Mouse (Mus musculus) olfactory bulb, adult 2 months (tissue): ENCODE measurements around the gene Crp. TPM values are rescaled to one million over a fixed set of nuclear protein-coding genes. Genes with fewer than 3 reads are reported as not detected.

Experiments used
- H3K27ac ChIP-seq: fragments of 200-500 bp; 2 replicates; pipeline ENCODE4 v1.5.1; 2012; ENCODE audit warnings: low read depth, low read length; ENCODE audit not compliant: insufficient read depth
- H3K4me1 ChIP-seq: fragments of 200-500 bp; 2 replicates; pipeline ENCODE4 v1.6.1; 2012; ENCODE audit warnings: low read length; ENCODE audit not compliant: control insufficient read depth, insufficient read depth
- H3K4me3 ChIP-seq: fragments of 200-500 bp; 2 replicates; pipeline ENCODE4 v1.5.1; 2012; ENCODE audit warnings: mild to moderate bottlenecking, low read depth, low read length, moderate library complexity; ENCODE audit not compliant: insufficient read depth
- CTCF ChIP-seq: fragments of 200-500 bp; IDR thresholded peaks from 2 replicates; pipeline ENCODE4 v1.5.1; 2012; ENCODE audit warnings: low read depth, mild to moderate bottlenecking, low read length, moderate library complexity; ENCODE audit not compliant: insufficient read depth
- POLR2A ChIP-seq: fragments of 200-500 bp; IDR thresholded peaks from 2 replicates; pipeline ENCODE4 v1.6.1; 2012; ENCODE audit warnings: mild to moderate bottlenecking, low read depth, low read length, moderate library complexity; ENCODE audit not compliant: insufficient read depth
- WGBS: fragments of 180-500 bp; shearing (Covaris S2); methylation state at CpG from one replicate; pipeline ENCODE4 v1.1.7; 2018; 5-methylcytosine and 5-hydroxymethylcytosine counted together
- polyA plus RNA-seq: library from polyadenylated mRNA; stranded (reverse); fragments of >200 nt; gene quantifications from 2 replicates; pipeline ENCODE4 v1.2.4, GENCODE M21; 2012; ENCODE audit warnings: low replicate concordance; ENCODE audit not compliant: missing spikeins, insufficient read depth, insufficient read length

Gene Crp
- polyA plus RNA-seq, 1 experiment = not detected

DNA sequence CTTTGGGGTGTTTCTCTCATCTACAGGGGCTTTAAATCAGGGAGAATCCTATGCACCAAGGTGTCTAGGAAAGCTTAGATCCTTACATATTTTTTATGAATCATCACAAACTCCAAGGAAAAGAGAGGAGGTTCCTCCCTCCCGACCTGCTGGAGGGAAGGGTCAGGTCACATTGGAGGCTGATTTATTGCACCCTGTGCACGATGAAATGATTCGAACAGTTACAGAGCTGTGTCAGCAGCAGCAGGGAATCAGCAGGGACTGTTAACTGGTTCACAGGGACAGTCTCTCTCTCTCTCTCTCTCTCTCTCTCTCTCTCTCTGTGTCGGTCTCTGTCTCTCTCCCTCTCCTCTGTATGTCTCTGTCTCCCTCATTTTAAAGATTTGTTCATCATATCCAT, 6.9 kb downstream of the Crp start:
- Histone ChIP-seq H3K4me1 (no peaks in the 10 kb centered on the region), H3K27ac (no peak overlapping the region), H3K4me3 (no peak overlapping the region)
- no peak for TF ChIP-seq CTCF
- no peak for TF ChIP-seq POLR2A
- WGBS = 76% methylated on average over 4 of the region's 4 CpGs

DNA sequence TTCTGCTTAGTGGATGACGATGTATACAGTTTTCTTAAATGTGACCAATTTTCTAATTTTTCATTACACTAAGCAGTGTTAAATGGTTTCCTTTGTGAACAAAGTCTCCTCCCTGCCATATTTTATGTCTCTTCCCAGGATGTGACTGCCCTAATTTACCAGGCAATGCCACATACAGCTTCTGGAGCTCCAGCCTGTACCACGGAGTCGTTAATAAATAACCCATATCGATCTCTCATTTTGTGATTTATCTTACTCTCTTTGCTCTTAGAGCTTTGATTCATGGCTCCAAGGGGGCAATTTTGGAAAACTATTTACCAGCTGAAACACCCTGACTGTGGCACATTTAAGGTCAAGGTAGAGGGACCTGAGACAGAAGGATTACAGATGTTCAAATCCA, 8.4 kb downstream of the Crp start:
- no peak for TF ChIP-seq POLR2A
- no peak for TF ChIP-seq CTCF
- 94% methylated on average over 4 of the region's 4 CpGs for WGBS
- H3K4me1 ChIP-seq = no peaks in the 10 kb centered on the region
- H3K27ac ChIP-seq = no peak overlapping the region
- H3K4me3 ChIP-seq = no peak overlapping the region

DNA sequence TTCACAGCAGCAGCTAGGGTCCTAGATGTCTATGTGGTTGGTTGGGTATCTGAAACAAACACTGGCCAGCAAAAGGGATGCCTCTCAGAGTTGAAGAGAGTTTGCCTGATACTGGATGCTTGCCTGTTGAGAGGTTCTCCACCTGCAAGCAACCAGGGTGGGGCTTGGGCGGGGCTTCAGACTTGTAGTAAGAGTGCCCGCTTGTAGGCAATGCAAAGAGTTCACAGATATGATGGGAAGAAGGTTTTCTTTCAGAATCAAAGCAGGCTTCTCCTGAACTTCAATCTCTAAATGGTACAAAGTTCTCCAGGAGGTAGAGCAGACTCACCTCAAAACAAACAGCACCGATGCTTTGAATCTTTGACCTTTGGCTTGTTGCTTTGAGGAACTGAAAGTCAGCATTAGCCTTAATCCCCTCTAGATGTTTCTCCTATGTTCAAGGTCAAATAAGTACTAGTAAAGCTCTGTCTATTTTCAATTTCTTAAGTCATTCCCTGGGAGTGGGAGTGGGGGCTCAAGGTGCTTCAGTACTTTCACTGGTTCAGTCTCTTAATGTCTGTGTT, 12.0 kb downstream of the Crp start:
- 90% methylated on average over 3 of the region's 3 CpGs for WGBS
- TF ChIP-seq CTCF (no peak), POLR2A (no peak)
- Histone ChIP-seq H3K4me3 (no peak overlapping the region), H3K4me1 (no peaks in the 10 kb centered on the region), H3K27ac (no peak overlapping the region)

DNA sequence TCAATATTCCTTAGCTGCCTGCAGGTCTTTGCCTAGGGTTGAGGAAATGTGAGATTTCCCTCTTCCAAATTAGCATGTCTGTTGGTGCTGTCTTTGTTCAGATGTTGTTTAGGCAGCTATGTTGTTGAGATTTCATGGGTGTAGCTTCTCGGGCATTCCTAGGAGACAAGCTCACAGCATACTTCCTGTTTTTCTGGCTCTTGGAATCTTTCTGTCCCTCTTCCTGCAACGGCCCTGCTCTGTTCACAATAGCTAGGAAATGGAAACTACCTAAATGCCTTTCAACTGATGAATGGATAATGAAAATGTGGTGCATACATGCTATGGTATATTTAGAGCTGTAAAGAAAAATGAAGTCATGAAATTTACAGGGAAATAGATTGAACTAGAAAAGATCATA, 13.5 kb downstream of the Crp start:
- TF ChIP-seq CTCF (no peak), POLR2A (no peak)
- H3K4me3 ChIP-seq = no peak overlapping the region
- WGBS = 63% methylated on average over 2 of the region's 2 CpGs
- no peaks in the 10 kb centered on the region for H3K4me1 ChIP-seq
- no peak overlapping the region for H3K27ac ChIP-seq

DNA sequence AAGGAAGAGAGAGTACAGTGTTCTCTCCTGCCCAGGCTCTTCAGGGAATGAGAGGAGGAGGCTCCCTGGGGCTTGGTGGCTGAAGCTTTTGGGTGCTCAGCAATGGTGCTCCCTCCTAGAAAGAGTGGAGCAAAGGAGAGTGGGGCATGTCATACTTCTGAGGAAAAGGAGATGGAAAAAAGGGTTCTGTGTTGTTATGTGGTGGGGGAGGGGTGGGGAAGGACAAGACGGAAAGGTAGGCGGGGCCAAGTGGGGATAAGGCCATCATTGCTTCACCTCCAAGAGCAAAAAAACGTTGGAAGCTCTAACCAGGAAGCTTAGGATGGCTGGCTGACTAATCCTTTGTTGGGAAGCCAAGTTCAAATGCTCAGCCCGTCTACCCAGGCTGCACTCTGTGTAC, 14.1 kb downstream of the Crp start:
- TF ChIP-seq CTCF (no peak), POLR2A (no peak)
- 73% methylated on average over 4 of the region's 4 CpGs for WGBS
- Histone ChIP-seq H3K4me1 (no peaks in the 10 kb centered on the region), H3K27ac (no peak overlapping the region), H3K4me3 (no peak overlapping the region)

DNA sequence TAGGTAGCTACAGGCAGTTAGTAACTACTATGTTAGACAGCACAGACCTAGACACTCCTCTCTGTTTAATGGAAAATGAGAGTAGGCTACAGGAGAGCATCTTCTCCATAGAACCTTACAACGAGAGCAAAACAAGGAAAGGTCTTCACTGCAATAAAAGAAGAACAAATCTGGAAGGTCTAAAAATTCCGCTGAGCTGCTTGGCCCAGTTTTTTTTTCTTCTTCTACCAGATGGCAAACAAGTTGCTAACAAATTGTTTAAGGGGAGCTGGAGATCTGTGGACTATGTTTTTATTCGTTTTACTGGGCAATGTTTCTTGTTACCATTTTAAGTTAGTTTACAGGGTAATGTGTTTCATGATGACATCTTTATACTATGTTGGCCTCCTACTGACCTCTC, 53.4 kb downstream of the Crp start:
- Histone ChIP-seq H3K27ac (no peak overlapping the region), H3K4me1 (no peaks in the 10 kb centered on the region), H3K4me3 (no peak overlapping the region)
- WGBS = 76% methylated on average over 3 of the region's 3 CpGs
- TF ChIP-seq CTCF = no peak
- no peak for TF ChIP-seq POLR2A

DNA sequence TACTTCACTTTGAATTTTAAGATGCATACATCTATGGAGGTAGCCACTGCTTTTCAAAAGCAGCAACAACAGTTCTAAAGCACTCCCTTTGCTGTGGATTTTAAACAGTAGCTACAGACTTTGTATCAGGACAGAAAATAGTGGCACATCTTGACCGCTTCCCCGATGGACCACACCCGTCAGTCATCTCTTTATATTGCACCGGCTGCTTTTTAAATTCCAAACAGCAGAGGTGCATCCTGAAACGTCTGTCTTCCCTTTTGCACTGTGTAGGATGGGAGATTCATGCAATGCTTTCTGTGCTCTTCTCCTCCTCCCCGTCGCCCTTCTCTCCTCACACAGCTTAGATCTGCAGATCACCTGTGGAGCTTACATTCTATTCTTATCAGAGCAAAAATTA, 57.3 kb downstream of the Crp start:
- Histone ChIP-seq H3K4me3 (no peak overlapping the region), H3K27ac (no peak overlapping the region), H3K4me1 (no peaks in the 10 kb centered on the region)
- TF ChIP-seq POLR2A = no peak
- no peak for TF ChIP-seq CTCF
- WGBS = 81% methylated on average over 7 of the region's 7 CpGs

DNA sequence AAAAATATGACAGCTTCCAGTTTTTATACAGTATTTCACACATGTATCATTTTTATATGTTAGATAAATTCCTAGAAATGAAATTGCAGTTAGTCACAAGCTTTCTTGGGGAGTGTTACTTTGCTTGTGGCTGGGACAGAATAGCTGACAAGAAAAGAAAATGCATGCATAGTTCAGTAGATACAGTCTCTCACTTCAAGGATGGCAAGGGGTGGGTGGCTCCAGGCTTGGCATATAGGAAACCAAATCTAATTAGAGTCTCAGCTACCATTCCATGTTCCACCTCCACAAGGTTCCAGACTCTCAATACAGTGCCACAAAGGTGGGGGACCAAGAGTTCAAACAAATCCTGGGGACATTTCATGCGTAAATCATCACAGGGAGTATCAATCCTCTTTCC, 61.7 kb downstream of the Crp start:
- no peaks in the 10 kb centered on the region for H3K4me1 ChIP-seq
- H3K4me3 ChIP-seq = no peak overlapping the region
- WGBS = 82% methylated on average over 1 of the region's 1 CpGs
- no peak for TF ChIP-seq CTCF
- no peak for TF ChIP-seq POLR2A
- H3K27ac ChIP-seq = no peak overlapping the region

DNA sequence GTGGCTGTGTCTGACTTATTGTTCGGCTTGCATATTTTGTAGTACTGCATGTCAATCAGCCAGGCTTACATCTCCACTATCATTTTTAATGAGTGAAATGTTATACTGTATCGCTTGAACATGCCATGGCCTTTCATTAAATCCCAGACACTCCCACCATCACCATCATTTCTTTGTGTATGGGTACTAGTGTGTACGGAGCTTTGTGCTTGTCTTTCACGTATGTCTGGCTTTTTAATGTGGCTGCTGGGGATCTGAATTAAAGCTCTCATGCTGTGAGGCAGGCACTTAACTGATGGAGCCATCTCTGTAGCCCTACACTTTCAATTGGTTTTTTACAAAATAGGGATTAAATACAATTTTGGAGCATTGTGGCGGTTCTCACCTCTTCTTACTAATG, 81.3 kb downstream of the Crp start:
- 61% methylated on average over 5 of the region's 5 CpGs for whole genome bisulfite sequencing
- no peak for TF ChIP-seq CTCF
- no peak for TF ChIP-seq POLR2A
- no peak overlapping the region for H3K27ac ChIP-seq
- H3K4me3 ChIP-seq = no peak overlapping the region
- no peaks in the 10 kb centered on the region for H3K4me1 ChIP-seq

DNA sequence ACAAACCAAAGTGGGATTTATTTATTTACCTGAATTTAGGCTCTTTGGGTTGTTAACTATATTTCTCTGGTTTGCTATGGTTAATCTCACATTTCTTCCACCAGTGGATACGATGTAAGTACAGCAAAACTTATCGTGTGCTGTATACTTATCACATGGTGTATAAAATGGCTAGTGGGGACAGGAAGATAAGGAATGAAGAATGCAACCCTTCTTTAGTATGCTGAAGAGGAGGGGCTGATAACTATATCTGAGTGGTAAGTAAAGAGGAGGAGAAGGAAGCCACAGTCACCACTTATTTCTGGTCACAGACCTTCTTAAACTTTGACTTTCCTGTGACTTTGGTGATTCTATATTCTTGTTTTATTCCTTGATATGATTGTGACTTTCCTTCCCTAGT, 87.5 kb downstream of the Crp start:
- Histone ChIP-seq H3K4me1 (no peaks in the 10 kb centered on the region), H3K27ac (no peak overlapping the region), H3K4me3 (no peak overlapping the region)
- 93% methylated on average over 2 of the region's 2 CpGs for WGBS
- TF ChIP-seq POLR2A (no peak), CTCF (no peak)
